Mouse (Mus musculus): Measurements from ENCODE around the gene Uchl1.

The Uchl1 gene

DNA sequence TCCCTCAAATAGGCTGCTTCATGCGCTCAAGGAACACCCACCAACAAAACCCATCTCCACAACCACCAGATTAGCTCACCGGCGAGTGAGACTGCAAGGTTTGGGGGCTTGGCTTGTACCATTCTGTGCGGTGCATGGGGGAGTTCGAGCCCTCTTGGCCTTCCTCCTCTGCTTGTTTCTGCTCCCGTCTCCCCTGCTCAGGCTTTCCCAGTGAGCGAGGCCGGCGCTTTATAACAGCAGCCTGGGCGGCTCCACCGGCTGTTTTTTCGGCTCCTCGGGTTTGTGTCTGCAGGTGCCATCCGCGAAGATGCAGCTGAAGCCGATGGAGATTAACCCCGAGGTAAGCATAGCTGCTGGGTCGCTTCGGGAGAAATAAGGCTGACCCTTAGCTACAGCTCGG, at the start of gene Uchl1:
Gene Uchl1, plus strand, starts transcription at position 109 of the 400 bp plus-strand sequence.
- peak; percentile 60 for DNase-seq (ENCODE audit: low spot score)

DNA sequence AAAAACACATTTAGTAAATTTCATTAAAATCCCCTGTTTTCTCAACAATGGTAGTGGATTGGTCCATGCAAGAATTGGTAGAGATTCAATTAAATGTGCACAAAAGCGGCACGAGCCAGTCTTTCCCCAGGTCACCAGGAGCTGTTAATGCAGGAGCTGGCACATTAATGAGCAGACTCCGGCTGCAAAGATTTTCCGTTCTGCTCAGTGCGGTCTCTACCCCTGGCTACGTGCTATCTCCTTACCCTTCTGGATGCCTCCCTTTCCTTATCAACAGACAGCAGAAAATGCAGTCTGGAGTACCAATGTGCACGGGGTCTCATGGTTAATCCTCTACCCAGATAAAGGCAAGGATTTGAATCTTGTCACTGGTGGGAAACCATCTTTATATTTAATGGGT, 48.1 kb upstream of the Uchl1 start:
- DNase-seq (ENCODE audit: low spot score): no peak

DNA sequence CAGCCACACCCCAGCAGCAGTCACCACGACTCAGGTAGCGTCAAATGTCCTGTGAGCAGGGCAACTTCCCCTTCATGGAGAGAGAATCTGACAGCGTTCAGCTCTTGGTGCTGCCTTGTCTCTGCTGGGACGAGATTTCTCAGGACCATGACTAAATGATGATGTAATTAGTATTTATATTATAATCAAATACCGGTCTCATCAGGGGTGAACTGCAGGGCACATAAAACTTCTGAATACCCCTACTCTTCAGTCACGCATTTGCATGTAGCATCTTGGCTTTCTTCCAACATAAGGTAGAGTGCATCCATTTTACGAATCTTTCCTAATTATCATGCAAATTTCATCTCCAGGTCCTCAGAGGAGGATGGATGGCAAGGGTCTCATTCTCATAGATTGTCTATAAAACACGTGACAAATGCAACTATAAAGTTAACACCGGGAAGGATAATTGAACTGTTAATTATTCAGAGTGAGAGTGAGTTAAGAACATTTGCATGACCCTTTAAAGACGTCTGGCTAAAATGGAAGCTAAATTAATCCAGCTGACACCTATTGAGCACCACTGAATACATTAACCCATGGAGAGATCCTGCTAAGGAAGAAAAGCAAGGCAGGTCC, 40.3 kb upstream of the Uchl1 start:
- no peak for DNase-seq (ENCODE audit: low spot score)

DNA sequence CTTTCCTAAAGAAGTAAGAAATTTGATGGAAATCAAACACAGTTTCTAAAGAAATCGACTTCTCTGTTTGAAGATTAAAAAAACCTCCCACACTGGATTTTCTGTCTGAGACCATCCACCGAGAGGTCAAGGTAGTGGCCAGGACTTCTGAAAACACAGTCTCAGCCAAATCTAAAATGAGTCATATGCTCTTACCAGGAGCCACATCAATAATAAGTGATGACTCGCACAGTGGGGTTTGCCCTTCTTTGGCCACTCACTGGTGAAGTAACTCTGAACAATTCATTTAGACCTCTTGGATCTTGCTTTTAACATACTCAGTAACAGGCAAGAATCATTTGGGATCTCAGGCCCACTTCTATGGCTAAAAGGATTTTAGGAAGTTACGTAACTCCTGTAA, 33.7 kb upstream of the Uchl1 start:
- no peak for DNase-seq (ENCODE audit: low spot score)

DNA sequence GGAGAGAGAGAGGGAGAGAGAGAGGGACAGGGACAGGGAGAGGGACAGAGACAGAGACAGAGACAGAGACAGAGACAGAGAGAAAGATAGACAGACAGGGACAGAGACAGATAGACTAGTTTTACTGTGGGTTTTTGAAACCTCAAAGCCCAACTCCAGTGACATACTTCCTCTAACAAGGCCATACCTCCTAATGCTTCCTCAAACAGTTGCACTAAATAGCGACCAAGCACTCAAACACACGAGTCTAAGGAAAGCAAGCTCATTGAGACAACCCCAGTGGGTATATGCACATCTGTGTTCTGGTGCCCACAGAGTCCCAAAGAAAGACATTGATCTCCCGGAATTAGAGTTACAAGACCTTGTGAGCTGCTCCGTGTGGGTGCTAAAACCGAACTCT, 32.6 kb upstream of the Uchl1 start:
- DNase-seq (ENCODE audit: low spot score): no peak

DNA sequence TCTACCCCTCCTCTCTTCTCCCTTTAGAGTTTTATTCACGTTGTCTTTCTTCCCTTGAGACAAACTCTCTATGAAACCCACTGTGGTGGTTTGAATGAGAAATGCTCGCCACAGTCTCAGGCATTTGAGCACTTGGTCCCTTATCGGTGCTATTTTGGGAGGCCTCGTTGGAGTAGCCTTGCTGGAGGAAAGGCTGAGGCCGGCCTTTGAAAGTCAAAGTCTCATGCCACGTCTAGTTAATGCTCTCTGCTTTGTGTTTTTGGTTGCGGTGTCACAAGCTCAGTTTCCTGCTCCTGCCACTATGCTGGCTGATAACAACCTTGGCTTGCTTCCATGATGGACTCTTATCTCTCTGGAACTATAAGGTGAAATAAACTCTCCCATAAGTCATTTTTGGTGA, 28.4 kb upstream of the Uchl1 start:
- DNase-seq (ENCODE audit: low spot score): no peak

DNA sequence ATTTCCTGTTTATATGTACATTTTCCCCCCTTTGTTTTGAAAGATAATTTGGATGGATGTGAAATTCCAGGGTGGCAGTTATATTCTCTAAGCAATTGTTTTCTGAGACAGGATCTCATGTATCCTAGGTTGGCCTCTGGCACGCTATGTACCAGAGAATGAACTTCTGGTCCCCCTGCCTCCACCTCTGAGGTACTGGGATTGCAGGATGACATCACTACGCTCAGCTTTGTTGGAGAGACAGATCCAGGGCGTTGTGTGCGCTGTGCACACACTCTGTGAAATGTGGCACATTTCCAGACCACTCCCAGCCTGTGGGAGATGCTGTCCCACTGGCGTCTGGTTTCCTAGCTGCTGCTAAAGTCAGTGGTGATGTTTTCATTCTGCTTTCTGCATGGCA, 21.7 kb upstream of the Uchl1 start:
- DNase-seq (ENCODE audit: low spot score): no peak

DNA sequence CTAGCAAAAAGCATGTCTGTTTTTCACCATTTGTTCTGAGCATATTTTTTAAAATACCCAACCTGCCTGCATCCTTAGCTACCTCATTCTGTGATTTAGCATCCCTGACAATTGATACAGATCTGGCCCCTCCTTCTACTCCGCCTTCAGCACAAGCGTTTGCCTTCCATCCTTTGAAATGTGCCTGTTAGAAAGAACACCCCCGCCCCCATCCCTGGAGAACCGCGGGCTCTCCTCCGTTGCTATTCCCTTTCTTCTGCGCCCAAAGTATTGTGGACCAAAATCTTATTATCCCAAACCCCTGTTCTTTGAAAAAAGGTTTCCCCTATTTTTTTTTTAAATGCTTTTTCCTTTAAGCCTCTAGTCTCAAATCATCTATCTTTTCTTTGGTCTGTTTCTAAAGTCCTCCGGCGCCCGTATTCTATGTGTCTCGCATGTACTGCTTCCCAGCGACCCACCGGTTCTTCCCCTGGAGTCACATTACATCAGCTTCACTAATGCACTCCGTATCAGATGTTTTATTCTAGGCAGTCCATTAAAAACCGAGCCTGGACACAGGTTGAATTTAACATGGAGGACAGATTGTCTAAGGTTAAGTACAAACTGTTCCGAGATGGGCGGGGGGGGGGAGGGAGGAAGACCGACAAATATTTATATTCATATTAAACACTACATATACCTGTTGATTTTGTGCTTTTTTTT, 551 bp upstream of the Uchl1 start:
- DNase-seq (ENCODE audit: low spot score): no peak

DNA sequence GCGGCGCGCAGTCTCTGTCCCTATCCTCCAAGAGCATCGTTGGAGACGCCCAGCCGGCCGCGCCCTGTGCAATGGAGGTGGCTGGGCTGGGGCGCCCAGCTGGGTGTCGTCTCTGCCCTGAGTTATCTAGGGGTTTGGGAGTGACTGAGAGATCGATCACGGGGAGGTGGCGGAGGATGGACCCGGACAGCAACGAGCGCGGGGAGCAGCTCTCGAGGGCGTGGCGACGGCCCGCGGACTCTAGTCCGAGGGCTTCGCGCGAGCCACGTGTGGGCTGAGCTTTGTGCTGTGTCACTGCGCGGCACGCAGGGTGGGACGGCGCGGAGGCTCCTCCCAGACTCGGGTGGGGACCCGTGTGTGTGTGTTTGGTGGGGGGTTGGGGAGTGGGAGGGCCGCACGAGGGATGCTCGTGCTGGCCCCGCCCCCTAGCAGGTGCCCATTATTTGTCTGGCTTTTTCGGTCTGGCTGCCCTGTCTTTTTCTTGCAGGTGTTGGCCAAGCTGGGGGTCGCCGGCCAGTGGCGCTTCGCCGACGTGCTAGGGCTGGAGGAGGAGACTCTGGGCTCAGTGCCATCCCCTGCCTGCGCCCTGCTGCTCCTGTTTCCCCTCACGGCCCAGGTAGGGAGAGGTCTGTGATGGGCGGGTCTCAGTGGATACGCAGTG, 696 bp downstream of the Uchl1 start:
- DNase-seq (ENCODE audit: low spot score): no peak

DNA sequence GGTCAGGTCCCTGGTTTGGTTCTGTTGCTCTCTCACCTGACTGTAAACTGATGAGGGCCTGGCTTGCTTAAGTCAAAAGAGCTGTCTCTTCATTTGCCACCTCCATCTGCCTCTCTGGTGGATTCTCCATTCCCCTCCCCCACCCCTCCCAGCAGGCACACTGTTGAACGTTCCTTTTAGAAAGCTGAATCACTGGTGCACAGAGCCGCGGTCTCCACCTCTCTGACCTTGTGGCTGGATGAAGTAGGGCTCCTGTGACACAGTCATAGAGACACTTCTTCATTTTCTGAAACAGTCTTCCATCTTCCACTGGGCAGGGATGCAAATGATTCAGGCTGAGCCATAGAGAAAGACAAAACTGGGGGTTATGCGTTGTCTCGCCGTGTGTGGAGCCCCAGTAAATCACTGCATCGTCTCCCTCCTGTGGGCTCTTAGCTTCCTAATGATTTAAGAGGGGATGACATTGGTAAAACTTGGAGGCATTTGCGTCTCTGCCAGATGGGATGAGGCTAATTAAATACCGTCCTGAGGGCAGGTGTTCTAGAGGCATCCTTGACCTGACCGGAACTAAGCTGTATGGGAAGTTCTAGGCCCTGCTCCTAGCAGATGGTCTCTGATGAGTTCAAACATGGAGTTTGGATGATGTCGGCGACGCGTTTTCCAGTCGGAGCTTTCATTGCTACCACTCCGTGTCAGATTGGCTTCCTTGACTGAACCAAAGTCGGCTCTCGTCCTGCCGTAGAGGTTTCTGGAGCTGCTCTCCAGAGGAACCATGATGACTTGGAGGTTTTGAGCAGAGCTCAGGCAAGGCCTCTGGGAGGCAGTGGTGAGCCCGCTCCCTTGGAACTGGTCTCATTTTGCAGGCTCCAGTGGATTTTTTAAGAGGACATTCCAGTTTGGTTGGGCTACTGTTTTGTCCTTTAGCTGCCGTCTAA, 1.8 kb downstream of the Uchl1 start:
- no peak for DNase-seq (ENCODE audit: low spot score)

DNA sequence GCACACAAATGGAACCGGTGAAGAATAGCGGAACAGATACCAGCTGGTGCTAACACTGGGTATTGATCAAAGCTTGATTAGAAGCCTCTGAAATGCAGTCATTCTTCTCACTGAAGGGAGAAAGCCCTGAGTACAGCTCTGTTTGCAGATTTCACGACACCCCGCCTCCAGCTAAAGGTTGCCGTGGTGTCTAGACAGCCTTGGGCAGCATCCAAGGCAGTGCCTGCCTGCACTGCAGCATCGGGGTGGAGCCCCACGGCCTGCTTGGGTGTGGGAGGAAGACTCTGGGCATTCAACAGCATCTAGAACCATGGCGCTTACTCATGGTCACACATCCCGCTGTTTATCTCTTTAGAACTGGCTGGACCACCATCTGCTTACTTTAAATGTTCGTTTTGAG, 3.3 kb downstream of the Uchl1 start:
- DNase-seq (ENCODE audit: low spot score): peak; percentile 45

DNA sequence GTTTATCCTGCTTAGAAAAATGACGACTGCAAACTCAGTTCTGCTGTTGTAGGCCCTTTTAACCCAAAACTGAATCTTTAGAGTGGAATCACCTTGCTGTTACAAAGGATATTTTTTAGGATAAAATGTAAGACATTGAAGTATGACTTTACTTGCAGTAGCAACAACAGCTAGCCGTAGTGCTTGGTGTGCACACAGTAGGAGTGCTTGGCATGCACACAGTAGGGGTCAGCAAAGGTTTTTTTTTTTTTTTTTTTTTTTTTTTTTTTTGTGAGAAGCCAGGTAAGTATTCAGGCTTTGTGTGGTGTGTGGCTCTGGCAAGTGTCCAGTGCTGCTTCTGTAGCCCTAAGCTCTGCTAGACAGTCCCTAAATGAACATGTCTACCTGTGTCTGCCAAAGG, 10.0 kb downstream of the Uchl1 start:
- DNase-seq (ENCODE audit: low spot score): no peak

DNA sequence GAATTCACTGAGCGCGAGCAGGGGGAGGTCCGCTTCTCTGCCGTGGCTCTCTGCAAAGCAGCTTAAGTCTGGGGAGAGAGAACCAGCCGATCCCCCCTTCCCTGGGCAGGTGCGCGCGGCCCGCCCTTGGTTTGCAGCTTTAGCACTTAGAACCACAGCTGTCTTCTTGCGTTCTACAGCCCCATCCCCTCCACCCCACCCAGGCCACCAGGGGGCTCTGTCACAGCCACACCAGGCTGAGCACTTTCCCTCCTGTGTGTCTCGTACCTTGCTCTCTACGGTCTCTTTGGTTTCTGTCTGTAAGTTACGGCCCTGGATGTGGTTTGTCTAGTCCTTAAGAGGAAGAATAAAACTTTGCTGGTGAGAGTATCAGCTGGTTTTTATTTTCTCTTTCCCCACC, 11.0 kb downstream of the Uchl1 start:
- DNase-seq (ENCODE audit: low spot score): no peak

DNA sequence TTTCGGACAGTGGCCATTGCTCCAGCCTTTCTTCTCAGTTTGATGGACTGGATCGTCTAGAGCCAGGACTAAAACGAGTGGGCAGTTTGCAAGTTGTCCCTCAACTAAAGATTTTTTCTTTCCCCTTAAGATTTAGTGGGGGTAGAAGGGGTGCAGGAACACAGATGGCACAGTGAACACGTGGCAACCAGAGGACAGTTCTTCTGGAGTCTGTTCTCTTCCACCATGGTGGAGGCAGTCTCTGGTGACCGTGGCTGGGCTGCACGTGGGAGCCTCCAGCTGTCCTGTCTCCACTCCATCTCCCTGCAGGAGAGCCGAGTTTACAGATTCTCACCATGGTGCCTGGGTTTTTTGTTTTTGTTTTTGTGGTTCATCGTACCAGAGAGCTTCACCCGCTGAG, 11.8 kb downstream of the Uchl1 start:
- no peak for DNase-seq (ENCODE audit: low spot score)

DNA sequence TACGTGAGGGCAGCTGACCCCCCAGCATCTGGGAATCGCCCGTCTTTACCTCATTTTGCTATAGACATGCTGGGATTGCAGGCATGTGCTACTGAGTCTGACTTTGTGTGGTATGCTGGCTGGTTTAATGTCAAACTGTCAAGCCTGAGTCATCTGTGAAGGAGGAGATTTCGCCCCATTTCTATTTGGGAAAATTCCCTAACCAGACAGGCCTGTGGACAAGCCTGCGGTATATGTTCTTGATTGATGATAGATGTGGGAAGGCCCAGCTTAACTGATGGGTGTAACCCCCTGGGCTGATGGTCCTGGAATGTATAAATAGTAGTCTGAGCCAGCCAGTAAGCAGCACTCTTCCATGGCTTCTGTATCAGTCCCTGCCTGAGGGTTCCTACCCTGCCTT, 12.4 kb downstream of the Uchl1 start:
- DNase-seq (ENCODE audit: low spot score): no peak

DNA sequence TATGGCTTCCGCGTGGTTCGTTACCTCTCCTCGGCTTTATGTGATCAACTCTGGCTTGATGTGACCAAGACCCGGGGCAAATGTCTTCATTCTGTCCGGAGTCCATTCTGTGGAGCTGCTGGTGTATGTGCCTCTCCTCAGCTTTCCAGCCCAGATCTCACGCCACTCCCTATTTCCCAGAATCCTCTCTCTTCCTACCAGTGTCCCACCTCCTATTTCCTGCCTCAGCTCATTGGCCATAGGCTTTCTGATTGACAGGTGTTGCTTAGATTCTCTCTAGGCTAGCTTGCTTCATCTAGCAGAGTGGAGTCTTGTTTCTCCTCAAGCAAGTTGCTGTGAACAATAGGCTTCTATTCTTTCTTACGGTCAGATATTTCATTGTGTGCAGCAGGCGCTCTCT, 13.9 kb downstream of the Uchl1 start:
- no peak for DNase-seq (ENCODE audit: low spot score)

DNA sequence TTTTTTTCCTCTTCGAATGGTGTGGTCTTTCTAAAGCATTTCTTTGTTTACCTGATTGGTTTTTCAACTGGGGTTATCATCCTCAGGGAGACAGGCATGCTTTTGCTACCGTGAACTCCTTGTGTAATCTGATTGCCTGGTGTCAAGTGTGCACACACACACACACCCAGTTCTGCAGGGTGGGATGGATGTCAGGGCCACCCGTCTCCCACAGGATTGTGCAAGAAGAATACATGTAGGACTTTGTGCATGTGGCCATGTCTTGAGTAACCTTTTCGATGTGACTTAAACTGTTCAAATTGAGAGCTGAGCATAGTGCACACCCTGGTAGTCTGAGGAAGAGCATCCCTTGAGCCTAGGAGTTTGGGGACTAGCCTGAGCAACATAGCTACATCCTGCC, 17.3 kb downstream of the Uchl1 start:
- no peak for DNase-seq (ENCODE audit: low spot score)

DNA sequence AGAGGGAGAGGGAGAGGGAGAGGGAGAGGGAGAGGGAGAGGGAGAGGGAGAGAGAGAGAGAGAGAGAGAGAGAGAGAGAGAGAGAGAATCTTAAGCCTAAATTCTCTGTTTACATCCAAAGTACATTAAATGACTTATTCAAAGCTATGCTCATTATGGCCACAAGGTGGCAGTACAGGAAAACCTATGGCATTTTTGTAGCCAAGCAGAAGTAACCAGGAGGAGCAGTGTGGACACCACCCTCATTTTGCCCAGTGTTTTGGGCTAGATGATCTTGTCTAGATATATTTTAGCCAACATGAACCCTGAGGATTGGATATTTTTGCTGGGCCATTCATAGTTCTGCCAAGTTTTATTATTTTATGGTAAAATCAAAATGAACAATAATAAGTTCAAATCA, 21.2 kb downstream of the Uchl1 start:
- no peak for DNase-seq (ENCODE audit: low spot score)

DNA sequence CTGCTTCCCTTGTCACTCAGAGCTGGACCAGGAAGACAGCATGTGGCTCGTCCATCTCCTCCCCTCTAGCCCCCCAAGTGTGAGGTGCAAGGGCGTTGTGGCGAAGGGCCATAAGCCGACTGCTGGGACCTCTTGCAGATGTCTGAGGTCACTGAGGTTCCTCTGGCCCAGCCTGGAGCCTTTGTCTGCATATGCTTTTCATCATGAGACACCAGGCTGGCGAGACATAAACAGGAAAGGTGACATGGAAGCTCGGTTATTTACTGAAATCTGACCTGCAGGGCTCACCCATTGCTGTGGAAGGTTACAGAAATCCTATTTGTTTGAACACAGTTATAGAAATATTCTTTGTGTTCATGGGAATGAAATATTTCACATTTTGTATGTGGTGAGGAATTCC, 24.0 kb downstream of the Uchl1 start:
- no peak for DNase-seq (ENCODE audit: low spot score)

DNA sequence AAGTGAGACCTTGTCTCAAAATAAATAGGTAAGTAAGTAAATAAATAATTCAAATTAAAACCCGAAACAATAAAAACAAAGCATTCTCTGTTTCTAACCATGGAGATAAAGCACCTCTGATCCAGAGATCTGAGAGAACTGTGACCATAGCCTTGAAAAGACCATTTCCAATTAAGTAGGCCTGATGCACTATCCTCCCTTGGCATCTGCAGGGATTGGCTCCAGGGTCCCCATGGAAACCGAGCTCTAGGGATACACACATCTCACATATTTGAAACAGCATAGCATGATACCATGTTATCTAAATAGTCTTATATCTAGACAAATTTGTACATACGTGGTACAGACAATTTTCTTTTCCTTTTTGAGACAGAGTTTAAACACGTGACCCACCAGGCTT, 26.1 kb downstream of the Uchl1 start:
- DNase-seq (ENCODE audit: low spot score): no peak

DNA sequence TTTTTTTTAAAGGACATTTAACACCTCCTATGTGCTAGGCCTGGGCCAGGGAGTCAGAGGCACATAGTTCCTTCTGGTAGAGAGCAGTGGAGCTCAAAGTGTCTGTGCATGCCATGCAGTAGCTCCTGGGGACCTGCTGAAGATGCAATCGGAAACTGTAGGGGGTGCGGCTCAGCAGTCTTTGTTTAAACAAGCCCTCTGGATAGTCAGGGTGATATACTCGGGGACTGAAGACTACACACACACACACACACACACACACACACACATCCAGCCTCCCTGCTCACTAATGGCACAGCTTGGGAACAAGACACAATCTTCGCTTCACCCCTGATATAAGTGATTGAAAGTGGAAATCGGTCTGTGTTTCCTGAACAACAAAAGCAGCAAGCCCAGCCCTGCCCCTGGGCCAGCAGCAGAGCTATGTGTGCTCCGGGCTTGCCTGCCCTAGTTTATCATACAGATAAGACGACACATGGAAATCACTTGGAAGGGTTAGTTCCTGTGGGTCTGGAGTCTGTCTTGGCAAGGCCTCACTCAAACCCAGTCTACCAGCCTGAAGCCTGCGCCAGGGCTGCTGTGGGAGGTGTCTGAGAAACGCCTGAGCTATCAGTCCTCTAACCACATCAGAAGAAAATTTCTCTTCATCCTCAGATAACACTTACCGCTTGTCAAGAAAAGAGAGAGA, 27.6 kb downstream of the Uchl1 start:
- peak; percentile 48 for DNase-seq (ENCODE audit: low spot score)

DNA sequence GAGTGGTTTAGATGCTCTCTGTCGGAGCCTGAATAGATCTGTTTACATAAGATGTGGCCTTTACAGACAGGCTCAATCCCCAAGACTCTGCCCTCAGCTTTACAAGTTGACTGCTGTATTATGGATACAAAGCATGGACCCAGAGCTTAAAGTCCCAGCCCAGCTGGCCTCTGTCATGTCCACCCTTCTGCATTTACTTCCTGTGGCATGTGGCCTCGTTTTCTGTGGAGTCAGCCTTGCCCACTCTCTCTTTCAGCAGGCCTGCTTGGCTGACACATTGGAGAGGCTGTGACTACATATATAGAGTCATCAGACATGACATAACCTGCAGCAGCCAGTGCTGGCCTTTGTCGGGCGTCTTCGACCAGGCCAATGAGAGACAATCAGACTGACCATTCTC, 32.0 kb downstream of the Uchl1 start:
- no peak for DNase-seq (ENCODE audit: low spot score)

All from ovary, adult 18-20 months (tissue).